Mouse (Mus musculus): Measurements from ENCODE around the gene Trmt1l. TPM values are rescaled to one million over a fixed set of nuclear protein-coding genes. Genes with fewer than 3 reads are reported as not detected.

Gene Trmt1l
- 21.0 TPM for polyA plus RNA-seq (2014; fragmentation: Illumina TruSeq; extraction: RNeasy Lipid Tissue Mini Kit (QIAGEN cat#74804); ENCODE audit: low read depth, low replicate concordance)

GRCm38 (mm10) chr1:151428263-151429221 is at the start of gene Trmt1l, which contains the start of gene Swt1:
Trmt1l (plus strand) TSS chr1:151428542.
Swt1 (minus strand) TSS chr1:151428455.

GRCm38 (mm10) chr1:151500531-151501361 is 72.4 kb downstream of the Trmt1l start, which contains the start of gene Rnf2:
Rnf2 (minus strand) TSS chr1:151500955.

Other genes with a start within 250 kb of the Trmt1l start
- gene Gm47985, start 246.0 kb upstream of the Trmt1l start, polyA plus RNA-seq (2014; fragmentation: Illumina TruSeq; extraction: RNeasy Lipid Tissue Mini Kit (QIAGEN cat#74804); ENCODE audit: low read depth, low replicate concordance) = not detected
- not detected for gene Gm8947, start 236.2 kb upstream of the Trmt1l start, polyA plus RNA-seq (2014; fragmentation: Illumina TruSeq; extraction: RNeasy Lipid Tissue Mini Kit (QIAGEN cat#74804); ENCODE audit: low read depth, low replicate concordance)
- gene Gm47995, start 230.1 kb upstream of the Trmt1l start, polyA plus RNA-seq (2014; fragmentation: Illumina TruSeq; extraction: RNeasy Lipid Tissue Mini Kit (QIAGEN cat#74804); ENCODE audit: low read depth, low replicate concordance) = not detected
- gene 3110040M04Rik, start 224.4 kb upstream of the Trmt1l start, polyA plus RNA-seq (2014; fragmentation: Illumina TruSeq; extraction: RNeasy Lipid Tissue Mini Kit (QIAGEN cat#74804); ENCODE audit: low read depth, low replicate concordance) = not detected
- not detected for gene Gm47996, start 218.4 kb upstream of the Trmt1l start, polyA plus RNA-seq (2014; fragmentation: Illumina TruSeq; extraction: RNeasy Lipid Tissue Mini Kit (QIAGEN cat#74804); ENCODE audit: low read depth, low replicate concordance)
- gene Ivns1abp, start 84.1 kb upstream of the Trmt1l start, polyA plus RNA-seq (2014; fragmentation: Illumina TruSeq; extraction: RNeasy Lipid Tissue Mini Kit (QIAGEN cat#74804); ENCODE audit: low read depth, low replicate concordance) = 113 TPM
- 22.2 TPM for gene Swt1, start 87 bp upstream of the Trmt1l start, polyA plus RNA-seq (2014; fragmentation: Illumina TruSeq; extraction: RNeasy Lipid Tissue Mini Kit (QIAGEN cat#74804); ENCODE audit: low read depth, low replicate concordance)
- gene Rnf2, start 72.4 kb downstream of the Trmt1l start, polyA plus RNA-seq (2014; fragmentation: Illumina TruSeq; extraction: RNeasy Lipid Tissue Mini Kit (QIAGEN cat#74804); ENCODE audit: low read depth, low replicate concordance) = 38.9 TPM
- 2.2 TPM for gene Fam129a, start 142.6 kb downstream of the Trmt1l start, polyA plus RNA-seq (2014; fragmentation: Illumina TruSeq; extraction: RNeasy Lipid Tissue Mini Kit (QIAGEN cat#74804); ENCODE audit: low read depth, low replicate concordance)

All from liver, adult 10 weeks (tissue).